Mouse (Mus musculus): ENCODE data around the gene AU021092.

DNA sequence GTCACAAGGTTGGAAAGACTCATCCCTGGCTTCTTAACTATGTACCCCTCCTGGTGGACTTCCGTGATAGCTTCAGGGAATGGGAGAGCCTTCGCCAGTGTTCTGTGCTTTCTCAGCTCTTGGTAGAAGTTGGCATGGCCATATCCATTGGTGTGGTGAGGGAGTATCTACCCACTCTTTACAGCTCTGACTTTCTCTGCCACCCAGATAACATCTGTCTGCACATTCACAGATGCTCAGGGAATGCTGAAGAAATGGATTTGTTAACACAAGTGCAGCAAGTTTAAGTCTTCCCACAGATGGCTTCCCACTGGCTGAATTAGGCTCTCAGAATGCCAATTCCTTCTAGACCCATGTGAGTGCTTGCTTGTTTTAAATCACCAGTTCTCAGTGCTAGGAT is 8.0 kb downstream of the AU021092 start:
- TF ChIP-seq POLR2A (IDR thresholded peaks at IDR 0.05; ENCODE audit: borderline replicate concordance, extremely low read depth, low read depth, low read length) (no peak), CTCF (IDR thresholded peaks at IDR 0.05; ENCODE audit: insufficient read depth, low read length) (no peak)

Measured in lung, adult 2 months (tissue).